Mouse (Mus musculus): ENCODE data around the gene Ddr2. TPM values are rescaled to one million over a fixed set of nuclear protein-coding genes. Genes with fewer than 3 reads are reported as not detected.

Ddr2 gene
- polyA plus RNA-seq, 1 experiment from 2014 or later, result 1.4 TPM

DNA sequence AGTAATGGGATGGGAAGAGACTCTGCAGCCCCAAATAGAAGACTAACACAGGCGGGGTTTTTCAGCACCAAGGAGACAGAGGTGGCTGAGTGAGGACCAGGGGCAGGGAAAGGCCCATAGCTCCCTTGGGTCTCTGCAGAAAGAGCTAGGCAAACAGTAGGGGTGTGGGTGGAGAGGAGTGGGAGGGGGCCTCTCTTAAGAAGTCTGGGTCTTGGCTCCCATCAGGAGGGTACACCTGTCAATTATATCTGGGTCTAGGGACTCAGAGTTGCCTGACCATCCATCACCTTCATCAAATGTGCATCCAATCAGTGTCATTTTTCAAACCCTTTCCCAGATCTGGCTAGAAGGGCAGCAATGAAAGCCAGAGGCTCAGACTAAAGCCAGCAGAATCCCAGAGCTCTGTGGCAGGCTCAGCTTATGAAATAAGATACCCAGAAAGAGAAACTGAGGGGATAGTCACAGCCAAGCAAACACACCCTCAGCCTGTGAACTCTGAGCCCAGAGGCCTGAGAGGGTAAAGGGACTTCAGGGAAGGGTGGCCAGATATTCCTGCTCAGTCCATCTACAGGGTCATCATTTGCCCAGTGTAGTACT lies 58.0 kb downstream of the Ddr2 start:
- TF ChIP-seq EP300 (IDR thresholded peaks at IDR 0.05; ENCODE audit: low read depth), result no peak
- no peak for TF ChIP-seq CTCF (IDR thresholded peaks at IDR 0.05; ENCODE audit: low read depth)
- H3K36me3 ChIP-seq (replicated peaks; ENCODE audit: insufficient read depth, low read length), result no peaks in the 10 kb centered on the region
- no peak overlapping the region for H3K4me3 ChIP-seq (ENCODE audit: low read depth, low read length)
- no peaks in the 10 kb centered on the region for H3K27me3 ChIP-seq (ENCODE audit: insufficient read depth, low read length)
- DNase-seq, result no peak
- no peak overlapping the region for H3K9ac ChIP-seq (replicated peaks)
- H3K4me1 ChIP-seq (ENCODE audit: insufficient read depth), result no peaks in the 10 kb centered on the region
- no peaks in the 10 kb centered on the region for H3K9me3 ChIP-seq (ENCODE audit: low read length)
- ATAC-seq, result no peak
- 76% methylated on average over 1 of the region's 1 CpGs for WGBS (ENCODE audit: insufficient replicate concordance)
- H3K4me2 ChIP-seq (ENCODE audit: low read depth, low read length), result no peak overlapping the region
- H3K27ac ChIP-seq (ENCODE audit: low read depth), result no peak overlapping the region

- 62% methylated on average over 5 of the region's 5 CpGs for WGBS (ENCODE audit: insufficient replicate concordance)
- Histone ChIP-seq H3K27me3 (ENCODE audit: insufficient read depth, low read length) (no peaks in the 10 kb centered on the region), H3K36me3 (replicated peaks; ENCODE audit: insufficient read depth, low read length) (no peaks in the 10 kb centered on the region), H3K4me1 (ENCODE audit: insufficient read depth) (no peaks in the 10 kb centered on the region), H3K9me3 (ENCODE audit: low read length) (no peaks in the 10 kb centered on the region), H3K27ac (ENCODE audit: low read depth) (no peak overlapping the region), H3K4me2 (ENCODE audit: low read depth, low read length) (no peak overlapping the region), H3K4me3 (ENCODE audit: low read depth, low read length) (no peak overlapping the region), H3K9ac (replicated peaks) (no peak overlapping the region)
- ATAC-seq (no peak), DNase-seq (no peak)
- TF ChIP-seq CTCF (IDR thresholded peaks at IDR 0.05; ENCODE audit: low read depth) (no peak), EP300 (IDR thresholded peaks at IDR 0.05; ENCODE audit: low read depth) (no peak)
Measured at GRCm38 (mm10) chr1:170051631-170052177, 58.9 kb downstream of the Ddr2 start.

DNA sequence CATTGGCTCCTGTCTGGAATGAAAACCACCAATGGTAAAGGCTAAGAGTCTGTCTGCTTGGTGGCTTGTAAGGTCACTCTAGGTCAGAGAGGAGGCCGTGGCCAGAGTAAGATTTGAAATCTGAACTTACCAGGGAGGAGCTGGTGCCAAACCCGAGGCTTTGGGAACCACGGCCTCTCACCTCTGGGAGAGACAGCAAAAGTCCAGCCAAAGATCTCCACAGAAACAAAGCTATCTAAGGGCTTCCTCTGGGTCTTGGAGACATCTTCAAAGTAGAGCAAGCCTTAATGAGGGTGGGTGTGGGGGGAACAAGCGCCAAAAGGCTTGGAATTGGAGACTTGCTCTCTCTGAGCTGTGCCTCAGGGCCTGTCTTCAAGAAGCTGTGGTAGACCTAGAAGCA lies 62.1 kb downstream of the Ddr2 start:
- H3K4me2 ChIP-seq (ENCODE audit: low read depth, low read length), result no peak overlapping the region
- H3K4me1 ChIP-seq (ENCODE audit: insufficient read depth), result no peaks in the 10 kb centered on the region
- DNase-seq (no peak), ATAC-seq (no peak)
- H3K4me3 ChIP-seq (ENCODE audit: low read depth, low read length), result no peak overlapping the region
- H3K36me3 ChIP-seq (replicated peaks; ENCODE audit: insufficient read depth, low read length), result no peaks in the 10 kb centered on the region
- no peak overlapping the region for H3K9ac ChIP-seq (replicated peaks)
- H3K27ac ChIP-seq (ENCODE audit: low read depth), result no peak overlapping the region
- WGBS (ENCODE audit: insufficient replicate concordance), result 62% methylated on average over 4 of the region's 4 CpGs
- H3K9me3 ChIP-seq (ENCODE audit: low read length), result no peaks in the 10 kb centered on the region
- TF ChIP-seq EP300 (IDR thresholded peaks at IDR 0.05; ENCODE audit: low read depth) (no peak), CTCF (IDR thresholded peaks at IDR 0.05; ENCODE audit: low read depth) (no peak)
- no peaks in the 10 kb centered on the region for H3K27me3 ChIP-seq (ENCODE audit: insufficient read depth, low read length)

DNA sequence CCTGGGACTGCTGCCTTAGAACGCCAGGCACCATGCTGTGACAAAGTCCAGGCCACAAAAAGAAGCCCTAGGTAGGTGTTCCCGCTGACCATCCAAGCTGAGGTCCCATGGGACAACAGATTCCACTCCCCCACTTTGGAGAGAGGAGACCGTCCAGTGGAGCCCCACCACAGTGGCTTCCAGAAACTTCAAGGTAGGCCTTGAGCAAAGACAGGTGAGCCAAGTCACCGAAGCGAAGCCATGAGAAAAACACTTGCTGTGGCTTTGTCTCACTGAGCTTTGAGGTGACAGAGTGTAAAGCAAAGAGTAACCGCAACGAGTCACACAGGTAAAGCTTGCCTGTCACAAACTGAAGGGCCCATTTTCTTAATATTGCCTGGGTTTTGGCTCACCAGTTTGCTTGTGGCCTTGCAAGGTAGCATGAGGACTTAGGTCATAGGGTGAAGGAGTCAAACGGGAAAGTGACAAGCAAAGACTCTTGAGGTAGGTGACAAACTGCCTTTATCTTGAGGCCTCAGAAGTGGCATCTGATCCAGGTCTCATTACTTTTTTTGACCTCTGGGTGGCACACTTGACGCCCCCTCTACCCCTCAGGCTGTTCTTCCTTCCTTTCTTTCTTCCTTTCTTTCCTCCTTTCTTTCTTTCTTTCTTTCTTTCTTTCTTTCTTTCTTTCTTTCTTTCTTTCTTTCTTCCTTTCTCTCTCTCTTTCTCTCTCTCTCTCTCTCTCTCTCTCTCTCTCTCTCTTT lies 65.7 kb downstream of the Ddr2 start:
- Histone ChIP-seq H3K4me1 (ENCODE audit: insufficient read depth) (no peaks in the 10 kb centered on the region), H3K36me3 (replicated peaks; ENCODE audit: insufficient read depth, low read length) (no peaks in the 10 kb centered on the region), H3K27ac (ENCODE audit: low read depth) (no peak overlapping the region), H3K27me3 (ENCODE audit: insufficient read depth, low read length) (no peaks in the 10 kb centered on the region), H3K4me3 (ENCODE audit: low read depth, low read length) (no peak overlapping the region), H3K9ac (replicated peaks) (no peak overlapping the region), H3K9me3 (ENCODE audit: low read length) (no peaks in the 10 kb centered on the region), H3K4me2 (ENCODE audit: low read depth, low read length) (no peak overlapping the region)
- no peak for TF ChIP-seq CTCF (IDR thresholded peaks at IDR 0.05; ENCODE audit: low read depth)
- no peak for TF ChIP-seq EP300 (IDR thresholded peaks at IDR 0.05; ENCODE audit: low read depth)
- 68% methylated on average over 9 of the region's 9 CpGs for WGBS (ENCODE audit: insufficient replicate concordance)
- DNase-seq, result no peak
- no peak for ATAC-seq

DNA sequence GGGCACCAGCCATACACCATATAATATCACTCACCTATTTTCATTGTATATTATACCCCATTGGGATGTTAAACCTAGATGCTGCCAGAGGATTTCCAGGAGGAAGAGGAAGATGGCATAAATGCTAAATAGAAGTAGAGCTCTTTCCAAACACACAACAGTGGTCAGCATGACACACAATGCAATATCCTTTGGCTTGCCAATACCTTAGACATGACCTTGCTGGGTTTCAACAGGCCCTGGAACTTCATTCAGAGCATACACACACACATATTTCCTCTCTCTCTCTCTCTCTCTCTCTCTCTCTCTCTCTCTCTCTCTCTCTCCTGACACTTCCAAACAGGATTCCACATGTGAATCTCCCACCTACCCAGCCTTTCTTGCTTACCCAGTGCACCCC lies 66.8 kb downstream of the Ddr2 start:
- H3K27me3 ChIP-seq (ENCODE audit: insufficient read depth, low read length), result no peaks in the 10 kb centered on the region
- TF ChIP-seq CTCF (IDR thresholded peaks at IDR 0.05; ENCODE audit: low read depth) (no peak), EP300 (IDR thresholded peaks at IDR 0.05; ENCODE audit: low read depth) (no peak)
- H3K4me3 ChIP-seq (ENCODE audit: low read depth, low read length), result no peak overlapping the region
- H3K4me1 ChIP-seq (ENCODE audit: insufficient read depth), result no peaks in the 10 kb centered on the region
- ATAC-seq, result no peak
- DNase-seq, result no peak
- H3K9ac ChIP-seq (replicated peaks), result no peak overlapping the region
- H3K9me3 ChIP-seq (ENCODE audit: low read length), result no peaks in the 10 kb centered on the region
- no peak overlapping the region for H3K4me2 ChIP-seq (ENCODE audit: low read depth, low read length)
- H3K27ac ChIP-seq (ENCODE audit: low read depth), result no peak overlapping the region
- no peaks in the 10 kb centered on the region for H3K36me3 ChIP-seq (replicated peaks; ENCODE audit: insufficient read depth, low read length)

- H3K9me3 ChIP-seq (ENCODE audit: low read length), result no peaks in the 10 kb centered on the region
- H3K4me1 ChIP-seq (ENCODE audit: insufficient read depth), result no peaks in the 10 kb centered on the region
- no peak overlapping the region for H3K9ac ChIP-seq (replicated peaks)
- TF ChIP-seq EP300 (IDR thresholded peaks at IDR 0.05; ENCODE audit: low read depth) (no peak), CTCF (IDR thresholded peaks at IDR 0.05; ENCODE audit: low read depth) (no peak)
- no peak overlapping the region for H3K4me2 ChIP-seq (ENCODE audit: low read depth, low read length)
- no peak for ATAC-seq
- no peaks in the 10 kb centered on the region for H3K36me3 ChIP-seq (replicated peaks; ENCODE audit: insufficient read depth, low read length)
- WGBS (ENCODE audit: insufficient replicate concordance), result 80% methylated on average over 5 of the region's 5 CpGs
- H3K4me3 ChIP-seq (ENCODE audit: low read depth, low read length), result no peak overlapping the region
- H3K27ac ChIP-seq (ENCODE audit: low read depth), result no peak overlapping the region
- H3K27me3 ChIP-seq (ENCODE audit: insufficient read depth, low read length), result no peaks in the 10 kb centered on the region
- no peak for DNase-seq
Measured at GRCm38 (mm10) chr1:170042996-170043395, 67.6 kb downstream of the Ddr2 start.

All from liver, postnatal 0 days (tissue).